Mouse (Mus musculus): ENCODE data around the gene Dnah8. TPM values are rescaled to one million over a fixed set of nuclear protein-coding genes. Genes with fewer than 3 reads are reported as not detected.

The Dnah8 gene
- polyA plus RNA-seq, 1 experiment: 0.50 TPM

- Histone ChIP-seq H3K4me1 (ENCODE audit: control insufficient read depth, insufficient read depth, low read length) (no peaks in the 10 kb centered on the region), H3K4me3 (ENCODE audit: insufficient read depth, low read length) (no peak overlapping the region), H3K27ac (ENCODE audit: insufficient read depth, low read length) (no peak overlapping the region)
- TF ChIP-seq CTCF (IDR thresholded peaks at IDR 0.05; ENCODE audit: extremely low read depth, insufficient read depth, low read length): no peak
- TF ChIP-seq POLR2A (IDR thresholded peaks at IDR 0.05; ENCODE audit: extremely low read depth, insufficient read depth, low read length): no peak
These were observed 197.0 kb downstream of the Dnah8 start for GRCm38 (mm10) chr17:30821115-30821514.

GRCm38 (mm10) chr17:30824473-30824872 lies 200.3 kb downstream of the Dnah8 start:
- H3K27ac ChIP-seq (ENCODE audit: insufficient read depth, low read length): no peak overlapping the region
- H3K4me1 ChIP-seq (ENCODE audit: control insufficient read depth, insufficient read depth, low read length): no peaks in the 10 kb centered on the region
- H3K4me3 ChIP-seq (ENCODE audit: insufficient read depth, low read length): no peak overlapping the region
- TF ChIP-seq CTCF (IDR thresholded peaks at IDR 0.05; ENCODE audit: extremely low read depth, insufficient read depth, low read length) (no peak), POLR2A (IDR thresholded peaks at IDR 0.05; ENCODE audit: extremely low read depth, insufficient read depth, low read length) (no peak)

- TF ChIP-seq POLR2A (IDR thresholded peaks at IDR 0.05; ENCODE audit: extremely low read depth, insufficient read depth, low read length) (no peak), CTCF (IDR thresholded peaks at IDR 0.05; ENCODE audit: extremely low read depth, insufficient read depth, low read length) (no peak)
These were observed 201.7 kb downstream of the Dnah8 start for GRCm38 (mm10) chr17:30825731-30826304.

GRCm38 (mm10) chr17:30831170-30831569 lies 207.0 kb downstream of the Dnah8 start:
- Histone ChIP-seq H3K4me3 (ENCODE audit: insufficient read depth, low read length) (no peak overlapping the region), H3K27ac (ENCODE audit: insufficient read depth, low read length) (no peak overlapping the region), H3K4me1 (ENCODE audit: control insufficient read depth, insufficient read depth, low read length) (no peaks in the 10 kb centered on the region)
- no peak for TF ChIP-seq POLR2A (IDR thresholded peaks at IDR 0.05; ENCODE audit: extremely low read depth, insufficient read depth, low read length)
- no peak for TF ChIP-seq CTCF (IDR thresholded peaks at IDR 0.05; ENCODE audit: extremely low read depth, insufficient read depth, low read length)

More at GRCm38 (mm10) chr17:30825731-30826304, 201.7 kb downstream of the Dnah8 start:
- Histone ChIP-seq H3K27ac (ENCODE audit: insufficient read depth, low read length) (no peak overlapping the region), H3K4me1 (ENCODE audit: control insufficient read depth, insufficient read depth, low read length) (no peaks in the 10 kb centered on the region), H3K4me3 (ENCODE audit: insufficient read depth, low read length) (no peak overlapping the region)

GRCm38 (mm10) chr17:30835419-30835818 lies 211.3 kb downstream of the Dnah8 start:
- no peak overlapping the region for H3K4me3 ChIP-seq (ENCODE audit: insufficient read depth, low read length)
- no peak overlapping the region for H3K27ac ChIP-seq (ENCODE audit: insufficient read depth, low read length)
- TF ChIP-seq CTCF (IDR thresholded peaks at IDR 0.05; ENCODE audit: extremely low read depth, insufficient read depth, low read length) (no peak), POLR2A (IDR thresholded peaks at IDR 0.05; ENCODE audit: extremely low read depth, insufficient read depth, low read length) (no peak)
- H3K4me1 ChIP-seq (ENCODE audit: control insufficient read depth, insufficient read depth, low read length): no peaks in the 10 kb centered on the region

- Histone ChIP-seq H3K27ac (ENCODE audit: insufficient read depth, low read length) (no peak overlapping the region), H3K4me1 (ENCODE audit: control insufficient read depth, insufficient read depth, low read length) (no peaks in the 10 kb centered on the region), H3K4me3 (ENCODE audit: insufficient read depth, low read length) (no peak overlapping the region)
- TF ChIP-seq CTCF (IDR thresholded peaks at IDR 0.05; ENCODE audit: extremely low read depth, insufficient read depth, low read length): no peak
- TF ChIP-seq POLR2A (IDR thresholded peaks at IDR 0.05; ENCODE audit: extremely low read depth, insufficient read depth, low read length): no peak
These were observed 212.9 kb downstream of the Dnah8 start for GRCm38 (mm10) chr17:30837031-30837430.

GRCm38 (mm10) chr17:30840046-30840445 lies 215.9 kb downstream of the Dnah8 start:
- Histone ChIP-seq H3K4me3 (ENCODE audit: insufficient read depth, low read length) (no peak overlapping the region), H3K4me1 (ENCODE audit: control insufficient read depth, insufficient read depth, low read length) (no peaks in the 10 kb centered on the region), H3K27ac (ENCODE audit: insufficient read depth, low read length) (no peak overlapping the region)
- TF ChIP-seq POLR2A (IDR thresholded peaks at IDR 0.05; ENCODE audit: extremely low read depth, insufficient read depth, low read length) (no peak), CTCF (IDR thresholded peaks at IDR 0.05; ENCODE audit: extremely low read depth, insufficient read depth, low read length) (no peak)

GRCm38 (mm10) chr17:30842312-30842711 lies 218.2 kb downstream of the Dnah8 start:
- TF ChIP-seq POLR2A (IDR thresholded peaks at IDR 0.05; ENCODE audit: extremely low read depth, insufficient read depth, low read length): no peak
- Histone ChIP-seq H3K4me1 (ENCODE audit: control insufficient read depth, insufficient read depth, low read length) (no peaks in the 10 kb centered on the region), H3K27ac (ENCODE audit: insufficient read depth, low read length) (no peak overlapping the region), H3K4me3 (ENCODE audit: insufficient read depth, low read length) (no peak overlapping the region)

- H3K4me1 ChIP-seq (ENCODE audit: control insufficient read depth, insufficient read depth, low read length): no peaks in the 10 kb centered on the region
- no peak overlapping the region for H3K4me3 ChIP-seq (ENCODE audit: insufficient read depth, low read length)
- no peak for TF ChIP-seq POLR2A (IDR thresholded peaks at IDR 0.05; ENCODE audit: extremely low read depth, insufficient read depth, low read length)
- 0 out of 2 replicates have a peak, but pooled peaks have one; percentile 16 for TF ChIP-seq CTCF (IDR thresholded peaks at IDR 0.05; ENCODE audit: extremely low read depth, insufficient read depth, low read length)
- H3K27ac ChIP-seq (ENCODE audit: insufficient read depth, low read length): no peak overlapping the region
These were observed 220.2 kb downstream of the Dnah8 start for GRCm38 (mm10) chr17:30844321-30844791.

GRCm38 (mm10) chr17:30847498-30847897 lies 223.3 kb downstream of the Dnah8 start:
- Histone ChIP-seq H3K27ac (ENCODE audit: insufficient read depth, low read length) (no peak overlapping the region), H3K4me3 (ENCODE audit: insufficient read depth, low read length) (no peak overlapping the region), H3K4me1 (ENCODE audit: control insufficient read depth, insufficient read depth, low read length) (no peaks in the 10 kb centered on the region)
- TF ChIP-seq POLR2A (IDR thresholded peaks at IDR 0.05; ENCODE audit: extremely low read depth, insufficient read depth, low read length): no peak
- no peak for TF ChIP-seq CTCF (IDR thresholded peaks at IDR 0.05; ENCODE audit: extremely low read depth, insufficient read depth, low read length)
